Mouse (Mus musculus): ENCODE results near the gene Golga1.

Golga1 gene

DNA sequence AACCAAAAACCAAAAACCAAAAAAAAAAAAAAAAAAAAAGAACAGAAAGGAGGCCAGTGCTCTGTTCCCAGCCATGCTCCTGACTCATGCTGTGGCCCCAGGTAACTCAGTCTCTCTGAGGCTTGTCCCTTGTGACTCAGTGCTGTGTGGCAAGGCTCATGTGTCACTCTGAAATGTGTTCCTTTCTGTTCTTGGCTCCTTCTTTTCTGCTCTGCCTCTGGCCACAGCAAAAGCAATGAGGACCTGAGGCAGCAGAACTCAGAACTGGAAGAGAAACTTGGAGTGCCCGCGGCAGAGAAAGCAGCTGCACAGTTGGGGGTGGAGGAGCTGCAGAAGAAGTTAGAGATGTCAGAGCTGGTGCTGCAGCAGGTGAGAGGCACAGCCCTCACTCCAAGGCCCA is 91.2 kb downstream of the Golga1 start:
- no peak for DNase-seq (ENCODE audit: low spot score)

- no peak for DNase-seq (ENCODE audit: low spot score)
Observed at GRCm38 (mm10) chr2:38973701-38974100, 91.6 kb downstream of the Golga1 start.

- no peak for DNase-seq (ENCODE audit: low spot score)
Observed at GRCm38 (mm10) chr2:38973223-38973622, 92.1 kb downstream of the Golga1 start.

DNA sequence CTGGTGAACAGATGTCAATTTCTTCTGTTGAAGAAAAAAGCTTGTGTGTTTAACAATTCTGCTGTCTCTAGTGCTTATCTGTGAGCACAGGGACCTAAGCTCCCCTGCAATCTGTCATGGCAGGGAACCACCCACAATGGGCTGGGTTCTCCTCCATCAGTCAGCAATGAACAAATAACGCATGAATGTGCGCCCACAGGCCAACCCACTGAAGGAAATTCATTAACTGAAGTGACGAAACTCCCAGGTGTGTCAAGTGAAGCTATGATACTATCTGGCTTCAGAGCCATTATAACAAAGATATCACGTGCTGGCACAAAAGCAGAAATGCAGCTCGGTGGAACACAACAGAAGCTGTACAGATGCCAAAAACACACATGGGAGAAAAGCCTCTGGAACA is 95.3 kb downstream of the Golga1 start:
- DNase-seq (ENCODE audit: low spot score), result no peak

DNA sequence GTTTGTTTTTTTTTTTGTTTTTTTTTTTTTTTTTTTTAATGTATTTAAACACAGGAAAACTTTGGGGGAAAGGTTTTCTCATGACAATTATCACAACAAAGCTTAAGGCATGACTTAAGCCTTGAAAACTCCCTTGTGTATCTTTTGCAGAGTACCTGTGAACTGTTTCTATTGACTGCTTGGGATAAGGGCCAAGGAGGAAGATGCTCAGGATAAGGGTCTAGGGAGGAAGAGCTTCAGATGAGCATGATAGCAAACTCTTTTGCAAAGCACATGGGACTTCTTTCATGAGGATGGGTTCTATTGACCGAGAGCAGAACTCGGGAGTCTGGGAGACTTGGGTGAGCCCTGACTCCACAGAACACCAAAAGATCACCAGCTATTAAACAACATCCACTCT is 95.7 kb downstream of the Golga1 start:
- DNase-seq (ENCODE audit: low spot score), result no peak

Data from lung, postnatal 25 days (tissue).